Mouse (Mus musculus): ENCODE data around the gene Gm37240. TPM values are rescaled to one million over a fixed set of nuclear protein-coding genes. Genes with fewer than 3 reads are reported as not detected.

Gm37240 gene
- polyA plus RNA-seq, 1 experiment from 2014 or later: 0.52 TPM

- H3K4me1 ChIP-seq (replicated peaks; ENCODE audit: control insufficient read depth, insufficient read depth, low read length): no peaks in the 10 kb centered on the region
- H3K4me2 ChIP-seq (replicated peaks; ENCODE audit: low read depth, low read length): no peak overlapping the region
- no peak overlapping the region for H3K4me3 ChIP-seq (ENCODE audit: low read depth, low read length)
- no peaks in the 10 kb centered on the region for H3K36me3 ChIP-seq (ENCODE audit: control insufficient read depth, insufficient read depth, low read length)
- 90% methylated on average over 6 of the region's 6 CpGs for WGBS
- H3K9me3 ChIP-seq (ENCODE audit: control insufficient read depth, low read length): no peaks in the 10 kb centered on the region
- no peak for DNase-seq (ENCODE audit: low spot score)
- no peak for ATAC-seq (ENCODE audit: low FRiP score)
- H3K27me3 ChIP-seq (ENCODE audit: control insufficient read depth, insufficient read depth, low read length): no peaks in the 10 kb centered on the region
- no peak overlapping the region for H3K27ac ChIP-seq (ENCODE audit: low read depth, low read length)
- H3K9ac ChIP-seq (ENCODE audit: low read depth, low read length): no peak overlapping the region
Observed at GRCm38 (mm10) chr3:84683788-84684187, 1203.5 kb downstream of the Gm37240 start.

- Histone ChIP-seq H3K27me3 (ENCODE audit: control insufficient read depth, insufficient read depth, low read length) (no peaks in the 10 kb centered on the region), H3K4me3 (ENCODE audit: low read depth, low read length) (no peak overlapping the region), H3K4me2 (replicated peaks; ENCODE audit: low read depth, low read length) (no peak overlapping the region), H3K36me3 (ENCODE audit: control insufficient read depth, insufficient read depth, low read length) (no peaks in the 10 kb centered on the region), H3K9me3 (ENCODE audit: control insufficient read depth, low read length) (no peaks in the 10 kb centered on the region), H3K4me1 (replicated peaks; ENCODE audit: control insufficient read depth, insufficient read depth, low read length) (no peaks in the 10 kb centered on the region), H3K27ac (ENCODE audit: low read depth, low read length) (no peak overlapping the region), H3K9ac (ENCODE audit: low read depth, low read length) (no peak overlapping the region)
- DNase-seq (ENCODE audit: low spot score): no peak
- WGBS: 82% methylated on average over 8 of the region's 8 CpGs
- ATAC-seq (ENCODE audit: low FRiP score): no peak
Observed at GRCm38 (mm10) chr3:84681699-84682098, 1205.6 kb downstream of the Gm37240 start.

GRCm38 (mm10) chr3:84680062-84680461 is 1207.3 kb downstream of the Gm37240 start:
- no peak for ATAC-seq (ENCODE audit: low FRiP score)
- WGBS: 90% methylated on average over 7 of the region's 7 CpGs
- H3K4me3 ChIP-seq (ENCODE audit: low read depth, low read length): no peak overlapping the region

GRCm38 (mm10) chr3:84679542-84679941 is 1207.8 kb downstream of the Gm37240 start:
- Histone ChIP-seq H3K4me2 (replicated peaks; ENCODE audit: low read depth, low read length) (no peak overlapping the region), H3K27ac (ENCODE audit: low read depth, low read length) (no peak overlapping the region), H3K27me3 (ENCODE audit: control insufficient read depth, insufficient read depth, low read length) (no peaks in the 10 kb centered on the region), H3K4me3 (ENCODE audit: low read depth, low read length) (no peak overlapping the region), H3K9ac (ENCODE audit: low read depth, low read length) (no peak overlapping the region), H3K36me3 (ENCODE audit: control insufficient read depth, insufficient read depth, low read length) (no peaks in the 10 kb centered on the region), H3K9me3 (ENCODE audit: control insufficient read depth, low read length) (no peaks in the 10 kb centered on the region), H3K4me1 (replicated peaks; ENCODE audit: control insufficient read depth, insufficient read depth, low read length) (no peaks in the 10 kb centered on the region)
- 91% methylated on average over 8 of the region's 8 CpGs for WGBS
- ATAC-seq (ENCODE audit: low FRiP score) (no peak), DNase-seq (ENCODE audit: low spot score) (no peak)

More at GRCm38 (mm10) chr3:84680062-84680461, 1207.3 kb downstream of the Gm37240 start:
- H3K4me1 ChIP-seq (replicated peaks; ENCODE audit: control insufficient read depth, insufficient read depth, low read length): no peaks in the 10 kb centered on the region
- no peak overlapping the region for H3K4me2 ChIP-seq (replicated peaks; ENCODE audit: low read depth, low read length)
- H3K36me3 ChIP-seq (ENCODE audit: control insufficient read depth, insufficient read depth, low read length): no peaks in the 10 kb centered on the region
- no peak overlapping the region for H3K9ac ChIP-seq (ENCODE audit: low read depth, low read length)
- H3K27ac ChIP-seq (ENCODE audit: low read depth, low read length): no peak overlapping the region
- H3K9me3 ChIP-seq (ENCODE audit: control insufficient read depth, low read length): no peaks in the 10 kb centered on the region
- H3K27me3 ChIP-seq (ENCODE audit: control insufficient read depth, insufficient read depth, low read length): no peaks in the 10 kb centered on the region
- DNase-seq (ENCODE audit: low spot score): no peak

GRCm38 (mm10) chr3:84678891-84679290 is 1208.4 kb downstream of the Gm37240 start:
- DNase-seq (ENCODE audit: low spot score) (no peak), ATAC-seq (ENCODE audit: low FRiP score) (no peak)
- Histone ChIP-seq H3K4me3 (ENCODE audit: low read depth, low read length) (no peak overlapping the region), H3K36me3 (ENCODE audit: control insufficient read depth, insufficient read depth, low read length) (no peaks in the 10 kb centered on the region), H3K9me3 (ENCODE audit: control insufficient read depth, low read length) (no peaks in the 10 kb centered on the region), H3K4me2 (replicated peaks; ENCODE audit: low read depth, low read length) (no peak overlapping the region), H3K4me1 (replicated peaks; ENCODE audit: control insufficient read depth, insufficient read depth, low read length) (no peaks in the 10 kb centered on the region), H3K9ac (ENCODE audit: low read depth, low read length) (no peak overlapping the region), H3K27me3 (ENCODE audit: control insufficient read depth, insufficient read depth, low read length) (no peaks in the 10 kb centered on the region), H3K27ac (ENCODE audit: low read depth, low read length) (no peak overlapping the region)
- WGBS: 84% methylated on average over 5 of the region's 5 CpGs

GRCm38 (mm10) chr3:84675710-84676109 is 1211.6 kb downstream of the Gm37240 start:
- H3K4me2 ChIP-seq (replicated peaks; ENCODE audit: low read depth, low read length): no peak overlapping the region
- no peak overlapping the region for H3K27ac ChIP-seq (ENCODE audit: low read depth, low read length)
- no peaks in the 10 kb centered on the region for H3K4me1 ChIP-seq (replicated peaks; ENCODE audit: control insufficient read depth, insufficient read depth, low read length)
- no peaks in the 10 kb centered on the region for H3K36me3 ChIP-seq (ENCODE audit: control insufficient read depth, insufficient read depth, low read length)
- ATAC-seq (ENCODE audit: low FRiP score) (no peak), DNase-seq (ENCODE audit: low spot score) (no peak)
- H3K4me3 ChIP-seq (ENCODE audit: low read depth, low read length): no peak overlapping the region
- no peak overlapping the region for H3K9ac ChIP-seq (ENCODE audit: low read depth, low read length)
- no peaks in the 10 kb centered on the region for H3K9me3 ChIP-seq (ENCODE audit: control insufficient read depth, low read length)
- no peaks in the 10 kb centered on the region for H3K27me3 ChIP-seq (ENCODE audit: control insufficient read depth, insufficient read depth, low read length)
- WGBS: 76% methylated on average over 5 of the region's 5 CpGs

GRCm38 (mm10) chr3:84673552-84673951 is 1213.8 kb downstream of the Gm37240 start:
- Histone ChIP-seq H3K36me3 (ENCODE audit: control insufficient read depth, insufficient read depth, low read length) (no peaks in the 10 kb centered on the region), H3K27me3 (ENCODE audit: control insufficient read depth, insufficient read depth, low read length) (no peaks in the 10 kb centered on the region), H3K9ac (ENCODE audit: low read depth, low read length) (no peak overlapping the region), H3K9me3 (ENCODE audit: control insufficient read depth, low read length) (no peaks in the 10 kb centered on the region), H3K4me2 (replicated peaks; ENCODE audit: low read depth, low read length) (no peak overlapping the region), H3K4me1 (replicated peaks; ENCODE audit: control insufficient read depth, insufficient read depth, low read length) (no peaks in the 10 kb centered on the region), H3K4me3 (ENCODE audit: low read depth, low read length) (no peak overlapping the region), H3K27ac (ENCODE audit: low read depth, low read length) (no peak overlapping the region)
- DNase-seq (ENCODE audit: low spot score) (no peak), ATAC-seq (ENCODE audit: low FRiP score) (no peak)
- 97% methylated on average over 6 of the region's 6 CpGs for WGBS

GRCm38 (mm10) chr3:84672136-84672535 is 1215.2 kb downstream of the Gm37240 start:
- 95% methylated on average over 12 of the region's 12 CpGs for WGBS

GRCm38 (mm10) chr3:84668957-84669356 is 1218.4 kb downstream of the Gm37240 start:
- H3K36me3 ChIP-seq (ENCODE audit: control insufficient read depth, insufficient read depth, low read length): no peaks in the 10 kb centered on the region
- no peaks in the 10 kb centered on the region for H3K9me3 ChIP-seq (ENCODE audit: control insufficient read depth, low read length)
- 77% methylated on average over 3 of the region's 3 CpGs for WGBS
- no peak for DNase-seq (ENCODE audit: low spot score)
- peaks cover 5% of the 10 kb centered on the region; the same call in 1 of the 2 replicates for H3K27me3 ChIP-seq (ENCODE audit: control insufficient read depth, insufficient read depth, low read length)
- no peak for ATAC-seq (ENCODE audit: low FRiP score)
- H3K4me2 ChIP-seq (replicated peaks; ENCODE audit: low read depth, low read length): no peak overlapping the region
- 0 out of 2 replicates have a peak, but pooled peaks cover 3% of the 10 kb centered on the region for H3K4me1 ChIP-seq (replicated peaks; ENCODE audit: control insufficient read depth, insufficient read depth, low read length)
- H3K9ac ChIP-seq (ENCODE audit: low read depth, low read length): no peak overlapping the region
- H3K4me3 ChIP-seq (ENCODE audit: low read depth, low read length): no peak overlapping the region
- no peak overlapping the region for H3K27ac ChIP-seq (ENCODE audit: low read depth, low read length)

More at GRCm38 (mm10) chr3:84672136-84672535, 1215.2 kb downstream of the Gm37240 start:
- no peaks in the 10 kb centered on the region for H3K36me3 ChIP-seq (ENCODE audit: control insufficient read depth, insufficient read depth, low read length)
- 0 out of 2 replicates have a peak, but pooled peaks cover under 1% of the 10 kb centered on the region for H3K27me3 ChIP-seq (ENCODE audit: control insufficient read depth, insufficient read depth, low read length)
- H3K4me1 ChIP-seq (replicated peaks; ENCODE audit: control insufficient read depth, insufficient read depth, low read length): no peaks in the 10 kb centered on the region
- no peak overlapping the region for H3K27ac ChIP-seq (ENCODE audit: low read depth, low read length)
- DNase-seq (ENCODE audit: low spot score): no peak
- ATAC-seq (ENCODE audit: low FRiP score): no peak
- H3K4me2 ChIP-seq (replicated peaks; ENCODE audit: low read depth, low read length): no peak overlapping the region
- no peaks in the 10 kb centered on the region for H3K9me3 ChIP-seq (ENCODE audit: control insufficient read depth, low read length)
- H3K9ac ChIP-seq (ENCODE audit: low read depth, low read length): no peak overlapping the region
- no peak overlapping the region for H3K4me3 ChIP-seq (ENCODE audit: low read depth, low read length)

Data from hindbrain, embryonic 11.5 days (tissue).